Mouse (Mus musculus) olfactory bulb, adult 2 months (tissue): ENCODE results near the gene Paxbp1.

Experiments used
- CTCF ChIP-seq: fragments of 200-500 bp; IDR thresholded peaks from 2 replicates; pipeline ENCODE4 v1.5.1; 2012; ENCODE audit warnings: low read depth, mild to moderate bottlenecking, low read length, moderate library complexity; ENCODE audit not compliant: insufficient read depth
- POLR2A ChIP-seq: fragments of 200-500 bp; IDR thresholded peaks from 2 replicates; pipeline ENCODE4 v1.6.1; 2012; ENCODE audit warnings: mild to moderate bottlenecking, low read depth, low read length, moderate library complexity; ENCODE audit not compliant: insufficient read depth

GRCm38 (mm10) chr16:90995498-90995897 is 48.8 kb downstream of the Paxbp1 start:
- no peak for TF ChIP-seq CTCF
- no peak for TF ChIP-seq POLR2A
